Mouse (Mus musculus): ENCODE data around the gene Tmem91. TPM values are rescaled to one million over a fixed set of nuclear protein-coding genes. Genes with fewer than 3 reads are reported as not detected.

The Tmem91 gene
- total RNA-seq, 2 experiments from 2014 or later, result 0.09 to 0.96 TPM

DNA sequence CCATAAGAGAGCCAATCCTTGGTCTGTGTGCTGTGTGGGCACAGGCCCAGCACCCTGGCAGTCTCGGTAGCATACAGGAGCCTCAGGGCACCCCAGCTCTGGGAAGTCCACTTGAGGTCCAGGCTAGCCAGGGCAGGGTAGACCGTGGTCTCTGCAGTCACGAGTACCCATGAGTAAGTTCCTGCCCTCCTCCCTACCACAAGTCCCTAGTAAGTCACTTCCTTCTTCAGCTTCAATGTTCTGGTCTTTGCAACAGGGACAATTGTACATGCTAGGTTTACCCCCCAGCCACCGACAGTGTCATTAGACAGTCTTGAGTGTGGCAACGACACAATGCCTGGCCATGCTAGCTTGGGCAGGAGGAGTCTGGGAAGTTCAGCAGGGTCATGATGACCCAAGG, 42.3 kb downstream of the Tmem91 start:
- ATAC-seq (replicated peaks; ENCODE audit: low FRiP score, poor library complexity, severe bottlenecking), result no peak

DNA sequence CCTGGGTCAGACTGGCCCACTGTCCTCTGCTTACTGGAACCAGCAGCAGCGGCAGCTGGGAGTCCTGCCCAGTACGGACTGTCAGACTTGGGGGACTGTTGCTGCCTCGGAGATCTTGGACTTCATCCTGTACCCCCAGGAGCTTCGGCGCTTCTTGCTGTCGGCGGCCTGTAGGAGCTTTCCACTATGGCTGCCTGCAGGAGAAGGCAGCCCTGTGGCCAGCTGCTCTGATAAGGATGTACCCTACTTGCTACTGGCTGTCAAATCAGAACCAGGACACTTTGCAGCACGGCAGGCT, 46.7 kb downstream of the Tmem91 start:
- ATAC-seq (replicated peaks; ENCODE audit: low FRiP score, poor library complexity, severe bottlenecking), result no peak

DNA sequence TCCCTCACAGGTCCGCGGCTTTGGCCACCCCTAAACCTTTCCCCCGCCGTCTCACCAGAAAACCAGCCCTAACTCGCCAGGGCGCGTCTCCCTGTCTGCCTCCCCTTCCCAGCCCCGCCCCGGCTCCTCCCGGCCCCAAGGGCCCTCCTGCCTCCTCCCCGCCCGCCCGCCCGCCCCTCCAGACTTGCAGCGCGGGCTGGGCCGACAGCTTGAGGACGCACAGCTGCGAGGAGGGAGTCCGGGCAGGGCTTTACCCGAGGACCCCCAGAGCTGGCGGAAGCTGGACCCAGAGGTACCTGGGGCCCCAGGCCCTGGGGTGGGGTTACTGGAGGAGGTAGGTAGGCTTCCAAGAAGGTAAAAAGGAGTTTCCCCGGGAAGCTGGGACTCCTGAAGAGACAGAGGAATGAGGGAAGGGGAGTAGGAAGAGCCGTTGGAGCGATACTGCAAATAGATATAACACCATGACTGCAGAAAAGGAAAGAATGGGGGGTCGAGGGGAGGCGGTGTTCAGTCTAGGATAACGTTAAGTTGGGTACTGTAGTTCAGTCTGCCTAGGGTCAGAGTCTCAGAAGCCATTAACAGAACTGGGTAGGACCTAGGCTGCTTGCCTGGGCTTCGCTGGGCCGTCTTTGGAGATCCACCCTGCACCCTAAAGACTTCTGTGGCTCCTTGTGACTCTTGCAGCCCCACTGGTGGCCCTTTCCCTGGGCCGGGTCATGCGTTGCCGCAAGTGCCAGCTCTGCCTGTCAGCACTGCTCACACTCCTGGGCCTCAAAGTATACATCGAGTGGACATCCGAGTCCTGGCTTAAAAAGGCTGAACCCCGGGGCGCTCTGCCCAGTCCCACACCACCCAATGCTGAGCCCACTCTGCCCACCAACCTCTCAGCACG, 47.3 kb downstream of the Tmem91 start:
- ATAC-seq (replicated peaks; ENCODE audit: low FRiP score, poor library complexity, severe bottlenecking), result no peak

DNA sequence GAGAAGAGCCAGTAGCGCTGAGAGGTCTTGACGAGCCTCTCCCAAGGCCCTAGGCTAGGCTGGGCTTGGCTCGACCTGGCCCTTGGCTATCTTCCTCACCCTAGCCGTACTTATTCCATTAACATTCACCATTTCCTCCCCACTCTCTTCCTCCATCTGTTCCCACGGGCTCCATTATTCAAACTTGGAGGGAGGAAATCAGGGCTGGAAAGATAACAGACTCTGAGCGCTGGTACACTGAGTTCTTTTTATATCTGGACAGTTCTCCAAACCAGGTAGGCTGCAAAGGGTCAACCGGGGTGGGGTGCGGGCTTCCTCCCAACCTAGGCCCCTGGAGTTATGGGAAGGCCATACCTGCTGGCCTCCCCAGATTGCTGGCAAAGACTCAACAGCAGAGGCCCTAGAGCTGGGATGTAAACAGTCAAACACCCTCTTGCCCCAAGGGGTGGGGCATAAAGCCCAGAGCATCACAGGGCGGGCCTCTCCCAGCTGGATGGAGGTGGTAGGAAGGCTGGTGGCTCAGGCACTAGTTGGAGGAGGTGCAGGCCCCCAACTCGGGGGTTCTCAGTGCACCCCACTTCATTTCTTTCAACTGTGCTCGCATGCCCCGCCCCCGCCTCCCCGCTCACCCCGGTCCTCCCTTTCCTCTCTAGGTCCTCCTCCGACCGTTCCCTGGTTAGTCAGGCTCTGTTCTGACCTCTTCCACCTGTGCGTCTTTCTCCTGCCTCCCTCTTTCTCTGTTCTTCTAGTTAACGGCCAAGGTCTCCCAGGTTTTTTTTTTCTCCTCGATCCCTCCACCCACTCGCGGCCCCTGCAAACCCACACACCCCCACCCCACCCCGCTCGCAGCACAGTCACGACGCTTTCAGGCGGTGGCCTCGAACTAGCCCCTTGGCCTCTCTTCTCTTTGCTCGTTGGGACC, 48.2 kb downstream of the Tmem91 start, which contains the start of gene B3gnt8:
TSS of gene B3gnt8 (plus strand) at position 146 of the 922 bp plus-strand sequence.
- ATAC-seq (replicated peaks; ENCODE audit: low FRiP score, poor library complexity, severe bottlenecking), result no peak

DNA sequence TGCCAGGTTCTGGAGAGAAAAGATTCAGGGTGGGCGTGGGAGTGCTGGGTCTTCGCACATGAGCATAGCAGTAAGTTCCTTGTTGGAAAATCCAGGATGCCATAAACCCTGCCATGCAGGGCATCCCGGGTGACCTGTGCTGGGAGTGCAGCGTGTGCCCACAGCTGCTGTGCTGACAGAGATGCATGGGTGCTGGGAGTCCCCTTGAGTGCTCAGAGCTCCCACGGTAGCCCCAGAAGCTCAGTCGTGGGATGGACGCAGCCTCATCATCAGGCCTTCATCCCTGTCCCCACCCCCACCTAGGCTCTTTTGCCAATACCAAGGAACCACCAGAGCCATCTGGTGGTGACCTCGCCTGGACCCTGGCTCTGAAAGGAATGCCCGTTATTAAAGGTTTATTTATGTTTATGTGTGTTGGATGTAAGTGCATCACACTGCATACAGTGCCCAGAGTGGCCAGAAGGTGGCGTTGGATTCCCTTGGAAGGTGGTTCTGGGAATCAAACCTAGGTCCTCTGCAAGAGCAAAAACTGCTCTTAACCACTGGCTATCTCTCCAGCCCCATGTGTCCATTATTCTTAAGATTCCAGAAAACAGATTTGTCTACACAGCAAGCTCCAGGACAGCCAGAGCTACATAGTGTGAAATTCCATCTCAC, 49.2 kb downstream of the Tmem91 start:
- ATAC-seq (replicated peaks; ENCODE audit: low FRiP score, poor library complexity, severe bottlenecking), result no peak

DNA sequence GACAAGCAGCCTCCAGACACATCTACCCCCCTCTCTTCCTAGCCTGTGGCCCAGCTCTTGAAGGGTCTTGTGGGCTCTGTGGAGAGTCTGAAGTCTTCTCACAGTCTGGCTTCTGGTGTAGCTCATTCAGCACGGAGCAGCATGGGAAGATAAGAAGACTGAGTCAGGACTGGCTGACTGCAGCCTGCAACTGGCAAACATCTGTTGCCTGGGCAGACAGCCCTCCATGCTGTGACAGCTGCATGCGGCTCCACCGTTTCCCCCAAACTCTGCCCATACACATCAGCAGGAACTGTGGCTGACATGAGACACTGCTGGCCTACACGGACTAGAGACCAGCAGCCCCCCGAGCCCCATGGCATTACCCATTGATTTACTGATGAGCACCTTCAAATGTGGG, 50.1 kb downstream of the Tmem91 start:
- no peak for ATAC-seq (replicated peaks; ENCODE audit: low FRiP score, poor library complexity, severe bottlenecking)

DNA sequence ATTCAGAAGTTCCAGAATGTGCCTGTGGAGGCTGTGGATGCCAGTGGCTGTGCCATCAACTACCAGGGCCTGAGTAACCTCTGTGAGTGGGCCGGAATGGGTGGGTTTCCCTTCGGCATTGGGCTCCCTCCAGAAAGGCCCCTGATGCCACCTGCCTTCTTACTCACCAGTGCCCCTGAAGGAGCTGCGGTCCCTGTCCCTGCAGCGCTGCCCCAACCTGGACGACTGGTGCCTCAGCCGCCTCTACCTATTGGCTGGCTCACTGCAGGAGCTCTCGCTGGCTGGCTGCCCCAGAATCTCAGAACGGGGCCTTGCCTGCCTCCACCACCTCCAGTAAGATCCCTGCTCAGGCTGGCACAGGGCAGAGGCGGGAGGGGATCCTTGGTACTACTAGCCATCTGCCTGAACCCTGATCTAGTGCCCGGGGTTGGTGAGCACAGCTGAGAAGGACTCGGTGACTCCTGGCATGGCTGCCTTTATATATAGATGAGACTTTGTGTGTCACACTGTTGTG, 51.1 kb downstream of the Tmem91 start:
- ATAC-seq (replicated peaks; ENCODE audit: low FRiP score, poor library complexity, severe bottlenecking), result no peak

DNA sequence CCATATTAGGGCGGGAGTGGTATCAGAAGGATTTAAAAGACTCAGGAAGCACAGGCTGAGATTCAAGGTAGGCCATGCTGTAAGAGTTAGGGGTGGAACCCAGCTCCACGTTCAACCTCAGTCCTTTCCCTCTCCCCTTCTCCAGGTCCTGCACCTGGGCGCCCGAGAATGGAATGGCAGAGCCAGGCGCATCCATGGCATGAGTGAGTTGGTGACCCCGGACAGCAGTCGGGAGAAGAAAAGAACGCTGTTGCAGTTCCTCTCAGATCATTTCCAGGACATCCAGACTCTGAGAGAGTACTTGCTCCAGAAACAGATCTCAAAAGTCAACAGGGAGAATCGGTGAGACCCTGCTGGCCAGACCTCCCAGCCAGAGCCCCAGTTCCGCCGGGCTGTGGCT, 54.2 kb downstream of the Tmem91 start:
- ATAC-seq (replicated peaks; ENCODE audit: low FRiP score, poor library complexity, severe bottlenecking), result no peak

DNA sequence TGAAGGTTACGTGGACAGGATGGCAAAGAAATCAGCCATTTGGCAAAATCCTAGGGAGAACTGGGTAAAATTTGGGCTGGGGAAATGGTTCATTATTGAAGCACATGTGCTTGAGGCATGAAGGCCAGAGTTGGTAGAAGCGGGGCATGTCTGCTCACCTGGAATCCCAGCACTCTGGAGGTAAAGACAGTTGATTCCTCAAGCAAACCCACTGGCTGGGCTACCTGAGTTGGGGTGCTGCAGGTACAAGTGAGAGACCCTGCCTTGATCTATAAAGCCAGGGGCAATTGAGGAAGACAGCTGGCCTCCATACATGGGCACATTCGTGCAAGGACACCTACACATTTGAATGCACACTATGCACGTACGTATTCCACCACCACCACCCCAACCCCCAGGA, 54.9 kb downstream of the Tmem91 start:
- no peak for ATAC-seq (replicated peaks; ENCODE audit: low FRiP score, poor library complexity, severe bottlenecking)

DNA sequence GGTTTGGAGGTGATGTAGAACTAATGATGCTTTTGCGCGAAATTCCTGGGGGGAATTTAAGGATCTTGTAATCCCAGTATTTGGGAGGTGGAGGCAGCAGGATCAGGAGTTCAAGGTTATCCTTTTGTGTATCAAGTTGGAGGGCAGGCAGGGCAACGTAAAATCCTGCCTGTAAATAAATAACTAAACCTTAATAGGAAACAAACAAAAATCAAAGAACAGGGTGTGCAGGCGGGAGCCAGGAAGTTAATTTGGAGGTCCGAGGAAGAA, 55.3 kb downstream of the Tmem91 start:
- no peak for ATAC-seq (replicated peaks; ENCODE audit: low FRiP score, poor library complexity, severe bottlenecking)

Other genes with a start within 250 kb of the Tmem91 start
- 72.6 and 100 TPM in 2 replicates for gene Ceacam1, start 197.6 kb downstream of the Tmem91 start, total RNA-seq (2015; ENCODE audit: low replicate concordance)
- 14.9 and 27.1 TPM in 2 replicates for gene Ceacam1, start 197.6 kb downstream of the Tmem91 start, total RNA-seq (2017; ENCODE audit: low replicate concordance)
- 0.38 TPM in 1 of 2 replicates, not detected in the other for gene Ceacam2, start 135.3 kb downstream of the Tmem91 start, total RNA-seq (2015; ENCODE audit: low replicate concordance)
- gene Ceacam2, start 135.3 kb downstream of the Tmem91 start, total RNA-seq (2017; ENCODE audit: low replicate concordance), result not detected in 2 replicates
- gene Erich4, start 59.3 kb downstream of the Tmem91 start, total RNA-seq (2015; ENCODE audit: low replicate concordance), result not detected in 2 replicates
- gene Erich4, start 59.3 kb downstream of the Tmem91 start, total RNA-seq (2017; ENCODE audit: low replicate concordance), result not detected in 2 replicates
- 4.6 and 7.3 TPM in 2 replicates for gene Dmac2, start 55.8 kb downstream of the Tmem91 start, total RNA-seq (2015; ENCODE audit: low replicate concordance)
- 2.5 and 4.1 TPM in 2 replicates for gene Dmac2, start 55.8 kb downstream of the Tmem91 start, total RNA-seq (2017; ENCODE audit: low replicate concordance)
- 1.9 and 2.5 TPM in 2 replicates for gene B3gnt8, start 48.5 kb downstream of the Tmem91 start, total RNA-seq (2015; ENCODE audit: low replicate concordance)
- gene B3gnt8, start 48.5 kb downstream of the Tmem91 start, total RNA-seq (2017; ENCODE audit: low replicate concordance), result 0.98 and 5.8 TPM in 2 replicates
- gene Bckdha, start 16.2 kb downstream of the Tmem91 start, total RNA-seq (2015; ENCODE audit: low replicate concordance), result 2.5 and 17.9 TPM in 2 replicates
- 4.3 and 5.2 TPM in 2 replicates for gene Bckdha, start 16.2 kb downstream of the Tmem91 start, total RNA-seq (2017; ENCODE audit: low replicate concordance)
- 5.4 and 13.8 TPM in 2 replicates for gene Exosc5, start 16.0 kb downstream of the Tmem91 start, total RNA-seq (2015; ENCODE audit: low replicate concordance)
- 3.6 and 10.1 TPM in 2 replicates for gene Exosc5, start 16.0 kb downstream of the Tmem91 start, total RNA-seq (2017; ENCODE audit: low replicate concordance)
- 7.5 and 8.1 TPM in 2 replicates for gene B9d2, start 5.6 kb upstream of the Tmem91 start, total RNA-seq (2015; ENCODE audit: low replicate concordance)
- 0.60 and 5.6 TPM in 2 replicates for gene B9d2, start 5.6 kb upstream of the Tmem91 start, total RNA-seq (2017; ENCODE audit: low replicate concordance)
- gene Tgfb1, start 11.8 kb upstream of the Tmem91 start, total RNA-seq (2015; ENCODE audit: low replicate concordance), result 64.9 and 68.1 TPM in 2 replicates
- gene Tgfb1, start 11.8 kb upstream of the Tmem91 start, total RNA-seq (2017; ENCODE audit: low replicate concordance), result 11.2 and 12.0 TPM in 2 replicates
- 19.0 and 22.3 TPM in 2 replicates for gene Ccdc97, start 43.9 kb upstream of the Tmem91 start, total RNA-seq (2015; ENCODE audit: low replicate concordance)
- gene Ccdc97, start 43.9 kb upstream of the Tmem91 start, total RNA-seq (2017; ENCODE audit: low replicate concordance), result 14.7 and 17.7 TPM in 2 replicates
- 45.2 and 59.1 TPM in 2 replicates for gene Hnrnpul1, start 79.6 kb upstream of the Tmem91 start, total RNA-seq (2015; ENCODE audit: low replicate concordance)
- 79.3 and 99.9 TPM in 2 replicates for gene Hnrnpul1, start 79.6 kb upstream of the Tmem91 start, total RNA-seq (2017; ENCODE audit: low replicate concordance)
- 28.2 and 35.7 TPM in 2 replicates for gene Axl, start 113.5 kb upstream of the Tmem91 start, total RNA-seq (2015; ENCODE audit: low replicate concordance)
- 20.2 and 22.2 TPM in 2 replicates for gene Axl, start 113.5 kb upstream of the Tmem91 start, total RNA-seq (2017; ENCODE audit: low replicate concordance)
- not detected in 2 replicates for gene Cyp2s1, start 141.7 kb upstream of the Tmem91 start, total RNA-seq (2015; ENCODE audit: low replicate concordance)
- not detected in 2 replicates for gene Cyp2s1, start 141.7 kb upstream of the Tmem91 start, total RNA-seq (2017; ENCODE audit: low replicate concordance)
- gene Cyp2b10, start 222.5 kb upstream of the Tmem91 start, total RNA-seq (2015; ENCODE audit: low replicate concordance), result not detected in 2 replicates
- not detected in 2 replicates for gene Cyp2b10, start 222.5 kb upstream of the Tmem91 start, total RNA-seq (2017; ENCODE audit: low replicate concordance)

Measured in erythroblast, adult 5-6 weeks (primary cell).